Mouse (Mus musculus) neural tube, embryonic 14.5 days (tissue): ENCODE results near the gene Cpvl. TPM values are rescaled to one million over a fixed set of nuclear protein-coding genes. Genes with fewer than 3 reads are reported as not detected.

ENCODE experiments used
- ATAC-seq: fragments of 200-750 bp; cut with Nextera tagmentation; 2 replicates; pipeline ENCODE4 v1.8.0; 2017; ENCODE audit warnings: low read depth, mild to moderate bottlenecking, moderate TSS enrichment, moderate library complexity
- H3K27ac ChIP-seq: fragments of 300-500 bp; sonication (generic); 2 replicates; pipeline ENCODE4 v1.5.1; 2014; ENCODE audit warnings: low read depth, mild to moderate bottlenecking, control low read depth, low read length, moderate library complexity, mixed read lengths
- H3K27me3 ChIP-seq: fragments of 300-500 bp; sonication (generic); 2 replicates; pipeline ENCODE4 v1.6.1; 2014; ENCODE audit warnings: low read length; ENCODE audit not compliant: control insufficient read depth, insufficient read depth
- H3K36me3 ChIP-seq: fragments of 300-500 bp; sonication (generic); 2 replicates; pipeline ENCODE4 v1.6.1; 2014; ENCODE audit warnings: low read length, mixed read lengths; ENCODE audit not compliant: control insufficient read depth, insufficient read depth
- H3K4me1 ChIP-seq: fragments of 300-500 bp; sonication (generic); 2 replicates; pipeline ENCODE4 v1.6.1; 2014; ENCODE audit warnings: low read length; ENCODE audit not compliant: control insufficient read depth, insufficient read depth
- H3K4me2 ChIP-seq: fragments of 300-500 bp; sonication (generic); 2 replicates; pipeline ENCODE4 v1.6.1; 2014; ENCODE audit warnings: mild to moderate bottlenecking, low read depth, low read length, control low read depth
- H3K4me3 ChIP-seq: fragments of 300-500 bp; sonication (generic); 2 replicates; pipeline ENCODE4 v1.5.1; 2014; ENCODE audit warnings: low read depth, low read length, control low read depth, mixed read lengths
- H3K9ac ChIP-seq: fragments of 300-500 bp; sonication (generic); replicated peaks from 2 replicates; pipeline ENCODE4 v1.6.1; 2014; ENCODE audit warnings: low read depth, mild to moderate bottlenecking, control low read depth, low read length, mixed read lengths
- H3K9me3 ChIP-seq: fragments of 300-500 bp; sonication (generic); 2 replicates; pipeline ENCODE4 v1.6.1; 2016; ENCODE audit warnings: low read length; ENCODE audit not compliant: control insufficient read depth
- WGBS: fragments of 180-500 bp; shearing (Covaris S2); extraction: QIAGEN DNeasy Blood & Tissue Kit; methylation state at CpG from one replicate; pipeline ENCODE4 v1.1.7; 2014; 5-methylcytosine and 5-hydroxymethylcytosine counted together
- polyA plus RNA-seq: library from polyadenylated mRNA; unstranded; fragments of >200 nt; fragmentation: Nextera tagmentation; extraction: Ambion mirVana; gene quantifications from 2 replicates; pipeline ENCODE4 v1.2.1, GENCODE M21; 2014

The Cpvl gene
- polyA plus RNA-seq, 1 experiment from 2014 or later: not detected

DNA sequence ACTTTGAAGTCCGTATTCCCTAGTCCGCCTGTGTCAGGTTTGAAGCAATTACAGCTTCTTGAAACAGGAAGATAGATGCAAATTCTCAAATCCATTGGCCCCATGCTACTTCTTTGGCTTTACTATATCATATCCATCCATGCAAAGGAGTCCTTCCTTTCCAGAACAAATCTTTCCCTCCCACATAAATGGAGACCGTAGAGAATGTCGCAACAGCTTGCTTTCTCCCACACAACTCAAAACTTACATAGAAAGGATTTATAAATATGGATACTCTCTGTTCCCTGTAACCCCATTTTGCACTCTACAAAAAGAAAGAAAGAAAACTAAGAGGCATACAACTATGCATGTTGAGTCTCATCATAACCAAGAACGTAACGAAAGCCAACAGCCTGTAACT lies 81.3 kb downstream of the Cpvl start:
- Histone ChIP-seq H3K27ac (no peak overlapping the region), H3K36me3 (no peaks in the 10 kb centered on the region), H3K4me1 (no peaks in the 10 kb centered on the region)

GRCm38 (mm10) chr6:53893731-53894130 lies 84.7 kb downstream of the Cpvl start:
- no peaks in the 10 kb centered on the region for H3K27me3 ChIP-seq
- H3K9me3 ChIP-seq: no peaks in the 10 kb centered on the region
- no peak overlapping the region for H3K27ac ChIP-seq
- H3K4me2 ChIP-seq: no peak overlapping the region
- H3K4me3 ChIP-seq: no peak overlapping the region
- H3K9ac ChIP-seq: no peak overlapping the region
- no peak for ATAC-seq
- H3K36me3 ChIP-seq: no peaks in the 10 kb centered on the region
- 68% methylated on average over 3 of the region's 3 CpGs for WGBS
- H3K4me1 ChIP-seq: no peaks in the 10 kb centered on the region

More for the DNA sequence above, 81.3 kb downstream of the Cpvl start:
- Histone ChIP-seq H3K4me2 (no peak overlapping the region), H3K9ac (no peak overlapping the region), H3K27me3 (no peaks in the 10 kb centered on the region), H3K4me3 (no peak overlapping the region), H3K9me3 (no peaks in the 10 kb centered on the region)
- WGBS: 97% methylated on average over 6 of the region's 6 CpGs
- no peak for ATAC-seq

- no peaks in the 10 kb centered on the region for H3K4me1 ChIP-seq
- ATAC-seq: no peak
- no peaks in the 10 kb centered on the region for H3K9me3 ChIP-seq
- H3K27me3 ChIP-seq: no peaks in the 10 kb centered on the region
- no peak overlapping the region for H3K9ac ChIP-seq
- H3K4me2 ChIP-seq: no peak overlapping the region
- H3K4me3 ChIP-seq: no peak overlapping the region
- no peak overlapping the region for H3K27ac ChIP-seq
- H3K36me3 ChIP-seq: no peaks in the 10 kb centered on the region
- WGBS: 58% methylated on average over 3 of the region's 3 CpGs
Measured at GRCm38 (mm10) chr6:53891109-53891508, 87.4 kb downstream of the Cpvl start.

DNA sequence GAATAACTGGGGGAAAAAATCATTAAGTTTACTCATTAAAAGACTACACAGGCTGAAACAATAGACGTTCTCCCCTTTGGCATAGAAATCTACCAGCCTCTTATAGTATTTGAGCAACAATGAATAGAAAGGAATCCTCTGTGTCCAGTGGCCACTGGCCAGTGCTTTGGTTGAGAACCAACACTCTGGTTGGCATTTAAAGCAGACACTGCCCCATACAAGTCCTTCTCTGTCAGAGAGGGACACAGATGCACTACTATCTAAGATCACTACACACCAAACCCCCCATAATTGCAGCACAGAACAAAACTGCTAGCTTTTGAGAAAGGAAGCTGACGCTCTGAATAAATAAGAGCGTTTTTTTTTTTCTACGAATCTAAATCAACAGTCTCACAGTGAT lies 93.5 kb downstream of the Cpvl start:
- H3K4me1 ChIP-seq: peaks cover 9% of the 10 kb centered on the region
- no peaks in the 10 kb centered on the region for H3K9me3 ChIP-seq
- H3K4me3 ChIP-seq: no peak overlapping the region
- H3K36me3 ChIP-seq: no peaks in the 10 kb centered on the region
- no peak overlapping the region for H3K9ac ChIP-seq
- 67% methylated on average over 4 of the region's 4 CpGs for WGBS
- no peak overlapping the region for H3K27ac ChIP-seq
- H3K27me3 ChIP-seq: no peaks in the 10 kb centered on the region
- no peak for ATAC-seq
- no peak overlapping the region for H3K4me2 ChIP-seq

GRCm38 (mm10) chr6:53884496-53884895 lies 94.0 kb downstream of the Cpvl start:
- no peaks in the 10 kb centered on the region for H3K9me3 ChIP-seq
- no peak for ATAC-seq
- H3K27ac ChIP-seq: no peak overlapping the region
- peaks cover 9% of the 10 kb centered on the region for H3K4me1 ChIP-seq
- no peak overlapping the region for H3K4me2 ChIP-seq
- WGBS: 91% methylated on average over 8 of the region's 8 CpGs
- H3K27me3 ChIP-seq: no peaks in the 10 kb centered on the region
- no peak overlapping the region for H3K4me3 ChIP-seq
- no peaks in the 10 kb centered on the region for H3K36me3 ChIP-seq
- H3K9ac ChIP-seq: no peak overlapping the region

DNA sequence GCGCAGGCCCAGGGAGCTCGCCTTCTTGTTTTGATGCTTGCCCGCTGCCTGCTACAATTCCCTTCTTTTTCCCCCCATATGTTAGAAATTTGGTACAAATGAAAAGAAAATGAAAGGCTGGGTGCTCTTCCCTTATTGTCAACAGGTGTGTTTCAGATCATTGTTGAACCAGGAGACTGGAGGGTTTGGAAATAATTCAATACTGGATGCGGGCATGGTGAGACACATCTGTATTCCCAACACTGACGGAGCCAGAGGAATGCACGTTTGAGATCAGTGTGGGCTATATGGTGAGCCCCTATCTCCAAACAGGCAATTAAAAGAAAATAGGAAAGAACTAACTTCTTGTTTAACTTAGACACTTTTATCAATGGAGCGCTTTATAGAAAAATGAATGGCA lies 95.1 kb downstream of the Cpvl start:
- H3K4me3 ChIP-seq: no peak overlapping the region
- H3K9ac ChIP-seq: no peak overlapping the region
- H3K27me3 ChIP-seq: no peaks in the 10 kb centered on the region
- WGBS: 81% methylated on average over 7 of the region's 7 CpGs
- no peak for ATAC-seq
- no peaks in the 10 kb centered on the region for H3K36me3 ChIP-seq
- no peak overlapping the region for H3K4me2 ChIP-seq
- H3K27ac ChIP-seq: no peak overlapping the region; the same call in 1 of the 2 replicates
- H3K9me3 ChIP-seq: no peaks in the 10 kb centered on the region
- peaks cover 9% of the 10 kb centered on the region for H3K4me1 ChIP-seq

GRCm38 (mm10) chr6:53881623-53882022 lies 96.8 kb downstream of the Cpvl start:
- Histone ChIP-seq H3K27me3 (no peaks in the 10 kb centered on the region), H3K9ac (0 out of 2 replicates have a peak overlapping the region, but pooled peaks have one; percentile 1), H3K4me2 (peak overlapping the region; percentile 46), H3K36me3 (no peaks in the 10 kb centered on the region), H3K4me3 (no peak overlapping the region), H3K27ac (no peak overlapping the region), H3K9me3 (no peaks in the 10 kb centered on the region), H3K4me1 (peaks cover 9% of the 10 kb centered on the region)
- ATAC-seq: peak; percentile 49; the same call in 1 of the 2 replicates
- 6% methylated on average over 10 of the region's 10 CpGs for WGBS

DNA sequence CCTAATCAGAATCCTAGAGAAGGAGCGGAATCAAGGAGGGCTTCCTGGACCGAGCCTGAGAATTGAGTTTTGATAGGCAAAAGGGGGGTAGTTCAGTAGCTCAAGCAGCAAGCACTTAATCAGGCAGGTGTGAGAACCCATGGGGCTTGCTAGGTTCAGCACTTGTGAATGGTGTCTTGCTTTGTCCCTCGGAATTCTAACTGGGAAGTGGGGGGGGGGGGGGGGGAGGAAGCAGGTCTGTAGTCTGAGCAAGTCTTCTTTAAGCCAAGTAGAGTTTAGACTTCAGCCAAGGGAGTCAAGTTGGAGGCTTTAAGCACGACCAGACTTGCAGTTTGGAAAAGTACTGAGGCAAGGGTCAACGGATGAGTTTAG lies 97.2 kb downstream of the Cpvl start:
- H3K4me1 ChIP-seq: peaks cover 9% of the 10 kb centered on the region
- H3K9ac ChIP-seq: peak overlapping the region; percentile 37
- no peak; the same call in 1 of the 2 replicates for ATAC-seq

DNA sequence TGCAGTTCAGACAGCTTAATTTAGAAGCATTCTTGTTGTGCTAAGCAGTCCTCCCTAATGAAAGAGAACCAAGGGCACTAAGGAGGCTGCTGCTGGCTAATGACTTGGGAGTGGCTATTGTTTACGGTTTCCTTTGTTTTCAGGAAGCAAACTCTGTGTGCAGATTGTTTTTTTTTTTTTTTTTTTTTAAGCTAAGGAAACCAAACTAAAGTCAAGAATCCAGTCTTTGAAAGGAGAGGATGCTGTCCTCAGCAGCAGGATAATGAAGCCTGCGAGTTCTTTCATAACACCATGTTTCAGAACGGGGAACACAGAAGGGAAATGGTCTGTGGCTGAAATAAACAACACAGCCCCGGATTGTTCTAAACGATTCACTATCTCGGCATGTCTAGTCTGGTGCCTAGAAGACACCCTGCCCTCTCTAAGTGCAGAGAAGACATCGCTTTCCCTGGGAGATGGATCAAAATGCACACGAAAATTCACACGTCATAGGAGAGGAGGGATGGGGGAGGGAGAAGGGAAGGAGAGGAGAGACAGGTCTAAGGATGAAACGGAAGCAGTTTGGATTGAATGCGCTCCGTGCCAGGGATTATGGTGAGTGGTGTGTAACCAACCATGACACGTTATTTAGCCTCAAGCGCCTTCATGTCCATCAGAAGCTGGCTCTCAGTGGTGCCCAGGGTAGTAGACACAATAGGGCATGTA lies 97.8 kb downstream of the Cpvl start:
- H3K4me3 ChIP-seq: peak overlapping the region; percentile 21; the same call in 1 of the 2 replicates
- H3K9ac ChIP-seq: peak overlapping the region; percentile 37
- H3K36me3 ChIP-seq: no peaks in the 10 kb centered on the region
- no peaks in the 10 kb centered on the region for H3K27me3 ChIP-seq
- H3K27ac ChIP-seq: peak overlapping the region; percentile 77
- H3K4me2 ChIP-seq: peak overlapping the region; percentile 46
- peaks cover 9% of the 10 kb centered on the region for H3K4me1 ChIP-seq
- no peaks in the 10 kb centered on the region for H3K9me3 ChIP-seq
- WGBS: 5% methylated on average over 14 of the region's 14 CpGs
- peak; percentile 73 for ATAC-seq

More for the DNA sequence above, 97.2 kb downstream of the Cpvl start:
- WGBS: 13% methylated on average over 5 of the region's 5 CpGs
- Histone ChIP-seq H3K4me3 (peak overlapping the region; percentile 21; the same call in 1 of the 2 replicates), H3K9me3 (no peaks in the 10 kb centered on the region), H3K4me2 (peak overlapping the region; percentile 46), H3K36me3 (no peaks in the 10 kb centered on the region), H3K27ac (peak overlapping the region; percentile 77), H3K27me3 (no peaks in the 10 kb centered on the region)
